Mouse (Mus musculus) left cerebral cortex, adult 9 months (tissue): ENCODE measurements around the gene D5Ertd579e.

Source experiments
- DNase-seq, 2 experiments: peaks; one replicate each; pipeline ENCODE4 v3.0.0; 2022; ENCODE audit warnings: low spot score in 2 of 2

Gene D5Ertd579e

DNA sequence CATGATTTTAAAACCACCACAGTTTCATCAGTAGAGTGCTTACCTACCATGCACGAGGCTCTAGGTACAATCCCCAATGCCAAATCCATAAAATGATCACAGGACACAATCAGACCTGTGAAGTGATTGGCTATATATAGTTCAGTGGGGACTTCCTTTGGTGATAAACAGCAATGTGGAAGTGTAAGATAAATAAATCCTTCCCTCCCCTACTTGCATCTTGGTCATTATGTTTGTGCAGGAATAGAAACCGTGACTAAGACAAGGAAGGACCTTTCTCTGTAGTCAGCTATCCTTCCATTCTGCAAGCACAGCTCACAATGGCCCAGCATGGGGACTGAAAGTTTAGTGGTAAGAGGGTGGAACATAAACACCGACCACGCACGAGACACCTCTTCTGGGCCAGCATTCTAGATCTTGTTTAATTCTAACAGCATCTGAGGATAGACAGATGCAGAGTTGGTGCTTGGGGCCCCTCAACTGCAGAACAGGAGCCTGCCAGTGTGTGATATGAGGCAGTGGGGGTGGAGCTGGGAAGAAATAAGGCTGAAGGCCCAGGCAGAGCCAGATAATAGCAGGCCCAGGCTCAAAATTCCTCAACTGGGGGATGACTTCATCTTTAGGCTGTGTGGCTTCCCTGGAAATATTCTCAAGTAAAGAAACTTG, 25.0 kb upstream of the D5Ertd579e start:
- no peak for DNase-seq

DNA sequence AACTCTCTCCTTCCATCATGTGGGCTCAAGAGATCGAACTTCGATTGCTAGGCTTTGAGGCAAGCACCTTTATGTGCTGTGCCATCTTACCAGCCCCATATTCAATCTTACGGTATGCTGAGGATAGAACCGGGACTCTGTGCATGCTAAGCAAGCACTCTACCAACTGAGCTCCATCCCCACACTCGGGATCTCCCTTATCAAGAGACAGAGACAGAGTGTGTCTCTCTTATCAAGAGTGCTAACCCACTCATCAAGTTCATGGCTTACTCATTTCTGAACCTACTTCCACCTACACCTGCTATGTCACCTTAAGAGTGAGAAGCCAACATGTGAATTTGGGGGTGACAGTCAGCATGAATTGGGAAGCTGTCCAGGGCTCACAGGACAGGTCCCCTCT, 24.4 kb upstream of the D5Ertd579e start:
- DNase-seq = no peak

GRCm38 (mm10) chr5:36719601-36720000, 23.8 kb upstream of the D5Ertd579e start:
- no peak for DNase-seq

GRCm38 (mm10) chr5:36719135-36719534, 23.3 kb upstream of the D5Ertd579e start:
- no peak for DNase-seq

GRCm38 (mm10) chr5:36717889-36718288, 22.1 kb upstream of the D5Ertd579e start:
- no peak for DNase-seq

GRCm38 (mm10) chr5:36716816-36717215, 21.0 kb upstream of the D5Ertd579e start:
- no peak for DNase-seq

GRCm38 (mm10) chr5:36714832-36715231, 19.0 kb upstream of the D5Ertd579e start:
- no peak for DNase-seq

DNA sequence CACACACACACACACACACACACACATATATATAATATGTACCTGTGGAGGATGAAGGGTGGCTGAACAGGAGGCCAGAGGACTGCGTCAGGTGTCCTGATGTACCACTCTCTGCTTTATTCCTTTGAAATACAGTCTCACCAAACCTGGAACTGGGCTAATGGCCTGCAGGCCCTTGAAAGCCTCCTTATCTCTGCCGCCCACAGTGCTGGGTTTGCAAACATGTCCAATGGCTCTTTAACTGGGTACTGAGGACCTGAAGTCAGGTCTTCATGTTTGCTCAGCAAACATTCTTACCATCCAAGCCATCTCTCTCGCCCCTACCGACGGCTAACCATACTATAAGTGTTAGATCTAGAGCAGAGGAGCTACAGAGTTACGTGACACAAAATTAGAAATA, 17.9 kb upstream of the D5Ertd579e start:
- DNase-seq = no peak

GRCm38 (mm10) chr5:36712553-36713534, 17.0 kb upstream of the D5Ertd579e start:
- DNase-seq = peak in 1 of 2 experiments; percentile 47

GRCm38 (mm10) chr5:36711863-36712262, 16.0 kb upstream of the D5Ertd579e start:
- DNase-seq = no peak

GRCm38 (mm10) chr5:36705792-36706191, 10.0 kb upstream of the D5Ertd579e start:
- DNase-seq = no peak

- no peak for DNase-seq
Measured at GRCm38 (mm10) chr5:36705390-36705789, 9.6 kb upstream of the D5Ertd579e start.

DNA sequence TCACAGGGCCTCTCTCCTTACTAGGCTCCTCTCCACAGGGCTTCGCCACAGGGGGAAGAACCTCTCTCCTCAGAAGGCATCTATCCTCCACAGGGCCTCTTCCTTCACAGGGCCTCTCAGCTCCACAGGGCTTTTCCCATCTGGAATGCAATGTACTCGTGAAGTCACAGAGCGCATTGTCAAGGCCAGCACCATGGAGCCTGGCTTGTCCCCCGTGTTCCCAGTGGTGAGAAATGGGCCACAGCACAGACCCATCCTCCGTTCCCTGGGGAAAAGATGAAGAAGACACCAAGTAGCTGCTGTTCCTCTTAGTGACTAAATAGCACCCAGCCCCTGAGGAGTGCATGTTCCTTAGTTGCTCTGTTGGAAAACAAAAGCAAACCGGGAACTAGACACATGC, 8.9 kb upstream of the D5Ertd579e start:
- no peak for DNase-seq

- no peak for DNase-seq
Measured at GRCm38 (mm10) chr5:36700939-36701620, 5.3 kb upstream of the D5Ertd579e start.

- no peak for DNase-seq
Measured at GRCm38 (mm10) chr5:36698689-36699088, 2.9 kb upstream of the D5Ertd579e start.

- DNase-seq = no peak
Measured at GRCm38 (mm10) chr5:36698067-36698670, 2.3 kb upstream of the D5Ertd579e start.

- no peak for DNase-seq
Measured at GRCm38 (mm10) chr5:36696504-36697300, 878 bp upstream of the D5Ertd579e start.

GRCm38 (mm10) chr5:36695005-36695404, 819 bp downstream of the D5Ertd579e start:
- DNase-seq = no peak

DNA sequence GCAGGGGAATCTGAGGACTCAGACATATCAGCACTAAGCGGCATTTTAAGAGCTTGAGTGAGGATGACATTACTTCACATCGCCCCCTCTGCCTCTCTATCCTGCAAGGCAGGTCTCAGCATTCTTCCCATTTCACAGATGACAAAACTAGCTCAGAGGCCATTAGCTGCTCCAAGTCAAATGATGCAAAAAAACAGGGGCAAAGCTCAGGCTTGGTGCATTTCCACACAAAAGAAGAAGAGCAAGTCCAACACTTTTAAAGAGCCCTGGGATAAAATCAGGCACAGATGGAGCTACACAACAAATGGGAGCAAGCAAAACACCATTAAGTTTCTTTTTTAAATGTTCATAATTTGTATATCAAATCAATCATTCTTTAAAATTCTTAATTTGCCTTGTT, 2.2 kb downstream of the D5Ertd579e start:
- DNase-seq = no peak

- DNase-seq = no peak
Measured at GRCm38 (mm10) chr5:36691423-36691822, 4.4 kb downstream of the D5Ertd579e start.

GRCm38 (mm10) chr5:36685170-36685569, 10.7 kb downstream of the D5Ertd579e start:
- DNase-seq = no peak
